Mouse (Mus musculus) urinary bladder, postnatal 0 days (tissue): ENCODE measurements around the gene Efna2. TPM values are rescaled to one million over a fixed set of nuclear protein-coding genes. Genes with fewer than 3 reads are reported as not detected.

Experiments used
- polyA plus RNA-seq: library from polyadenylated mRNA; unstranded; fragments of >200 nt; fragmentation: Nextera tagmentation; extraction: Ambion mirVana; gene quantifications from 2 replicates; pipeline ENCODE4 v1.2.1, GENCODE M21; 2015

Gene Efna2
- 5.6 and 6.3 TPM in 2 replicates for polyA plus RNA-seq

DNA sequence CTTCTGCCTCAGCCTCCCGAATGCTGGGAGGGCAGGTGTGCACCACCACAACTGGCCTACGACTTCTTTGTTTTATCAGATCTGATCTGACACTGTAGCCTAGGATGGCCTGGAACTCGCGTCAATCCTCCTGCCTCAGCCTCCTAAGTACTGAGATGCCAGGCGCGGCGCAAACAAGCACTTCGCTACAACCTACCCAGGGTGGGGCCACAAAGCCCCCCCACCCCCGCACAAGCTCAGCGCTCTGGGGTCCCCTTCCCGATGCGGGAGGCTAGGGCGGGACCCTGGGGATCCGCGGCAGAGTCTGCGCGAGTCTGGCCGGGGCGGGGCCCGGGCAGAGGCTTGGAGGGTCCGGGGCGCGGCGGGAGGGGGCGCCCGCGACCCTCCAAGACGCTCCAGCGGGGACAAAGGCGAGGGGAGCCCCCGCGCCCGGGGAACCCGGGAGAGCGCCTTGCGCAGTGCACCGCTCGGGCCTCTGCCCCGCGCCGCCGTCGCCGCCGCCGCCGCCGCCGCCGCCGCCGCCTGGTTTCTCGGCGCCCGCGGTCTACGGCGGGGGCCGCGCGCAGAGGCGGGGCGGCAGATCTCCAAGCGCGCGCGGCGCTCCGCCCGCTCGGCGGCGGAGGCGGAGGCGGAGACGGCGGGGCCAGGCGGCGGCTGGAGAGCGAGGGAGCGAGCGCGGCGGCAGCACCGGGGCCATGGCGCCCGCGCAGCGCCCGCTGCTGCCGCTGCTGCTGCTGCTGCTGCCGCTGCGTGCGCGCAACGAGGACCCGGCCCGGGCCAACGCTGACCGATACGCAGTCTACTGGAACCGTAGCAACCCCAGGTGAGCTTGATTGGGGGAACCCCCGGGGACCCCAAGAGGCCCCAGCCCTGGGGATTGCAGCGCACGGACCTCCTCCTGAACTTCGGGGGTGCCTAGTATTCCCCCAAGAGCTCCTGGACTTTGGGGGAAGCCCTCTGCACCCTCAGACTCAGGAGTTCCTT is at the start of gene Efna2:
TSS of gene Efna2 (plus strand) at position 415 of the 984 bp plus-strand sequence.

DNA sequence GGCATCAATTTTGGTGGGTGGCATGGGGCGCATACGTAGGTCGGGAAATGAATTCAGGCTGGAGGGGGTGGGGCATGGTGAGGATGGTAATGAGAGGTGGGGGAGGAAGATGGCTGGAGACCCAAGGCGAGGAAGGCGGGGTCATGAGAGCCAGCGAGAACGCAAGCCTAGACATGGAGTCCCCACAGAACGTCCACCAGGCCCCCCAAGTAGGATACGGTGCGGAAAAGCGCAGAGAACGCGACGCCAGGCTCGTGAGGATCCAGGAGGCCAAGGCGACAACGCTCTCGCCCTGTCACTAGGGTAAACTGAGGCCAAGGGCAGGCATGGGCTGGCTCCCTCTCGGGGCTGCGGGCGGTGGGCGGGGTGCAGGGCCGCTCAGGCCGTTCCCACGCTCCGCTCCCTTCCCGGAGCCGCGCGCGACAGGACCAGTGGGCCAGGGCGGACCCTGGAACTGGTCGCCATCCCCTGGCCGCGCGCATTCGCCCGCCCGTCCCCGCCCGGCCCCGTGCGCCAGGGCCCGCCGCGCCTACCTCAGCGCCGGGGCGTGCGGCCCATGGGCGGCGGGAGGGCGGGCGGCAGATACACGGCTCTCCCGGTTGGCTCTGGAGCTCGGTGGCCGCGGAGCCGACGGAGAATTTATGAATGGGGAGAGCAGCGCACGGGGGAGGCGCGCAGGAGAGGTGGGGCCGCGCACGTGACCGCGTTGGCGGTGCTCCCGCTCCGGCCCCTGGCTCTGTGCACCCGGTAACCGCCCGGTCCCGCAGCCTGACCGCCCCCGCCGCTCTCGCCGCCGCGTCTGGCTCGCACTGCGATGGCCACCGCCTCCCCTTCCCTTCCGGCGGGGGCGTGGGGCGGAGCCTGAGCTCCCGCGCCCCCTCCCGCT is 40.5 kb upstream of the Efna2 start, which contains the start of gene Atp5d:
TSS of gene Atp5d (plus strand) at position 80 of the 886 bp plus-strand sequence.

DNA sequence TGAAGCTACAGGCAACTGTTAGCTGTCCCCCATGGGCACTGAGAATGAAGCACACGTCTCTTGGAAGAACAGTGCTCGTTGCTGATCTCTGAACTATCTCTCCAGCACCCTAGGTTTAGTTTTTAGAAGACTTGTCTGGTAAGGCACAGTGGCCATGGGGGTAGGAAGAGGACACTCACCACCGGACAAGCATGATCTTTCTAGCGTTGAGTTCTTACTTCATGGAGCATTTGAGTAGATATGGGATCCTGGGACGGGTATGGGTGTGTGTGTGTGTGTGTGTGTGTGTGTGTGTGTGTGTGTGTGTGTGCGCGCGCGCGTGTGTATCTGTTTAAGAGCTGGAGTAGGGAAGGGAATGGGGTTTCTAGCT is 38.6 kb upstream of the Efna2 start, which contains the start of gene Cbarp:
TSS of gene Cbarp (minus strand) at position 170 of the 370 bp plus-strand sequence.

DNA sequence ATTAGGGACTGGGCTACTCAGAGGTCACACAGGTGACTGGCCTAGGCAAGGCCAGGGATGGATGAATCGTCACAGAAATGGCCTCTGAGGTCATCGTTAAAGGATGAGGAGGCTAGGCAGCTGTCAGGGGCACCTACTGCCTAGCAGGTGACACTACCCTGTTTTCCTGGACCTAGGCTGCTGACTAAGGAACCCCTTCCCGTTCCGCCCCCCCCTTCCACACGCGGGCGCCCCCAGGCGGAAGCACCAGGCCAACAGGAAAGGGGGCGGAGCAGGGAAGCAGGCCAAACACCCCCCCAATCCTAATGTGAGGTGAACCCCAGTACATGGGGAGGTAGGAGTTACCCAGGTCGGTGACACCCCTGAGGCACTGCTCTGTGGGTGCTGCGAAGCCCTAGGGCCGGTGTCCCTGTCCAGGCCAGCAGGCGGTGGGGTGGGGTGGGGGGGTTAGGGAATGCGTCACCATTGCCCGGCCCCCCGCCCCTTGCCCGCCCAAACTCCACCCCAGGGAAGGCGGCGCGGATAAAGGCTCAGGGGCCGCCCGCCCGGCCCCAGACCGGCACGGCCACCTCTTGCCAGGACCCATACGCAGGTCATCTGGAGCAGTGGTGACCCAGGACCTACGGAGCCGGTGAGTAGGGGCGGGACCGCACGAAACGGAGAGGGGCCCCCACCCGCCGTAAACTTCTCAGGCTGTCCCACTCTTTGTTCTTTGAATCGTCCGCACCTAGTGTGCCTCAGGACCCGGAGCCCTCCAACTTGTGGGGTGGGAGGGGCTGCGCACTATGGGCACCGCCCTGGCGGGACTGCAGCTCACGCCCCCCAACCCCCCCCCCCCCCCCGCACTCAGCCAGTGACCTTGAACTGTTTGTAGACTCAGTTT is 31.3 kb upstream of the Efna2 start, which contains the start of gene Midn:
TSS of gene Midn (plus strand) at position 554 of the 883 bp plus-strand sequence.

DNA sequence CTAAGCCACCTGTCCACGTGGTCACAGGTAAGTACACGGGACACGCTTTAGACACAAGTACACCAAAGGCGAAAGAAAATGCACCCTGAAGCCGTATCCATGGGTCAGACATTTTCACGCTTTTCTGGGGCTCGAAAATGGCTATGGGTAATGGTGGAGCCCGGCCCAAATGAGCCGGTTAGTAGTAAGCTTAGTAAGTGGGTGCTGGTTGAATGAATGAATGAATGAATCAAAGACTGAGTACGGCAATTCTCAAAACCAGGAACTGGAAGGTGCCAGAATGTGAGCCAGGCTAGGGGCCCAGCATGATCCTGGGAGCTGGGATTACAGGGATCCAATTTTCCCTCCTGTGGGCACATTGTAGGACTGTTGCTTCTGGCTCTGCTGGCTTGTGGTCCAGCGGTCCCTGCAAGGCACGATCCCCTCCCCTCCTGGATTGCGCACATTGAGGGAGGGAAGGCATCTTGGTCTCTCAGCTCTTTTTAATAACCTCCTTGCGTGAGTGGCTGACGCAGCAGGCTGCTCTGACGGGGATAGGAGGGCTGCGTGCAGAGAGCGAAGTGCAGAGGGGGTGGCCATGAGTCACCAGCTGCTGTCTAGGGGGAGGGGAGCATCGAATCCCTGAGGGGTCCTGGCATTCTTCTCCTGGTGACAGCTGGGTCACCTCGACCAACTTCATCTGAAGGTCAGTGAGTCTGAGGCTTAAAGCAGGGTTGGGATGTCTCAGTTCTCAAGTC is 13.7 kb upstream of the Efna2 start, which contains the start of gene Cirbp:
TSS of gene Cirbp (plus strand) at position 594 of the 737 bp plus-strand sequence.

DNA sequence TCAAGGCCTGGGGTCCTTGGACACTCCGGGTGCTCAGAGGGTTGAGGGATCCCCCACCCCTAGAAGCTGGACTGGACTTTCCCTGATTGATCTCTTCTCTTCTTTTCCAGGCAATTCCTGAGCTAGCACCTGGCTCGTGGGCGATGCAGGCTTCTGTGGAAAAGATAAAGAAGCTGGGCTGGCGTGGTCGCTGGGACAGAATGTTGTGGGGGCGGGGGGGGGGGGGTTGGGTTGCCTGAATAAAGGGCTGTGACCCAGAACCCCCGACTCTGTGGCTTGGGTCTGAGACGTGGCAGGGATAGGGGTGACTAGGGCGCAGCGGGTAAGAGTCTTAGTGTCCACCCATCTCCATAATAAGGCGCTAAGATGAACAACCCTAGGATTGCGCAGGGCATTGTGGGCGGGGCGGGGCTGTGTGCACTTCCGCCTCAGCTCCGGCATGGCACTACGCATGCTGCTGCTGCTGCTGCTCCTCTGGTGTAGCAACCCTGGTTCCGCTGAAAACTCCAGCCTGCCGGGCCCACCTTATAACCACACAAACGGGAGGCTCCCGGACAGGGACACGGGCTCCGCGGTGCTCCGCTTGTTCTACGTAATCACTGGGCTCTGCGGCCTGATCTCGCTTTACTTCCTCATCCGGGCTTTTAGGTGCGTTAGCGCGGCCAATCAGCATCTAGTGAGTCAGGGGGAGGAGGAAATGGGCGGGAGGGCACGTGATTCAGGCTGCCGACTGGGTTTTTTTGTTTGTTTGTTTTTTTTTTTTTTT is 6.6 kb upstream of the Efna2 start, which contains the start of gene 1600002K03Rik:
TSS of gene 1600002K03Rik (plus strand) at position 418 of the 766 bp plus-strand sequence.

DNA sequence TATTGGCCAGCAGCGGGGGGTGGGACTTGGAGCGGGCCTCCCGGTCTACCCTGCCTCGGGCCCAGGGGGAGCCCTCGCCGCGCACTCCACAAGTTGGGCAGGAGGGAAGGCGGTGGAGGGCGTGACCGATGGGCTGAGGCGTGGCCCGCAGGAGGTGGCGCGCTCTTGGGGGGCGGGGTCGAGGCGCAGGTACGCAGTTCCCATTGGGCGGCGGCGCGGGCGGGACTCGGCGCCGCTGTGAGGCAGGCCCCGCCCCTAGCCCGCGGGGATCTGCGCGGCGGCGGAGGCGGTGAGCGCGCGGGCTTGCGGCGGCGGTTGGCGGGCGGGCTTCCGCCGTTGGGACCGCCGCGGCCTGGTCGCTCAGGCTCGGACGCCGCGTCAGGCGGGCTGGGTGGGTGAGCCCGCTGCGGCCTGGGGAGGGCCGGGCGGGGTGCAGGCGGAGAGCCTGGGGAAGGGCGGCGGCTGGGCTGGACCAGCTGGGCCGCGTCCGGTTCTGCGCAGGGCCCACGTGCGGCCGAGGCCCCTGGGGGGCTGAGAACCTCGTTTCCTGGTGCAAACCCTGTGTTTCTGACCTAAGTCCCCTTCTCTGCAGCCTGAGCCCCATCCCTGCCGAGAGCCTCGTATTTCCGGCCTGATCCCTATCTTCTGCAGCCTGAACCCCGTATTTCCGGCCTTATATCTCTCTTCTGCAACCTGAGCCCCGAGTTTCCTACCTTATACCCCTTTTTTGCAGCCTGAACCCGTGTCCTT is 47.3 kb downstream of the Efna2 start, which contains the start of gene Mum1:
TSS of gene Mum1 (plus strand) at position 19 of the 750 bp plus-strand sequence.

Other genes with a start within 250 kb of the Efna2 start
- 52.5 and 55.6 TPM in 2 replicates for gene Wdr18, start 219.3 kb upstream of the Efna2 start, polyA plus RNA-seq
- 0.07 and 0.13 TPM in 2 replicates for gene Grin3b, start 208.8 kb upstream of the Efna2 start, polyA plus RNA-seq
- 15.3 and 18.7 TPM in 2 replicates for gene Tmem259, start 195.2 kb upstream of the Efna2 start, polyA plus RNA-seq
- gene Cnn2, start 190.9 kb upstream of the Efna2 start, polyA plus RNA-seq: 662 and 733 TPM in 2 replicates
- gene Abca7, start 183.0 kb upstream of the Efna2 start, polyA plus RNA-seq: 2.9 and 3.0 TPM in 2 replicates
- 5.5 and 10.3 TPM in 2 replicates for gene Arhgap45, start 162.8 kb upstream of the Efna2 start, polyA plus RNA-seq
- gene Polr2e, start 139.7 kb upstream of the Efna2 start, polyA plus RNA-seq: 94.2 and 108 TPM in 2 replicates
- gene Gpx4, start 132.3 kb upstream of the Efna2 start, polyA plus RNA-seq: 724 and 745 TPM in 2 replicates
- 14.6 and 18.7 TPM in 2 replicates for gene Sbno2, start 73.9 kb upstream of the Efna2 start, polyA plus RNA-seq
- 11.9 and 12.4 TPM in 2 replicates for gene Stk11, start 63.7 kb upstream of the Efna2 start, polyA plus RNA-seq
- 604 and 621 TPM in 2 replicates for gene Atp5d, start 40.9 kb upstream of the Efna2 start, polyA plus RNA-seq
- gene Cbarp, start 38.6 kb upstream of the Efna2 start, polyA plus RNA-seq: 2.1 and 2.4 TPM in 2 replicates
- 7.5 and 7.6 TPM in 2 replicates for gene Midn, start 31.2 kb upstream of the Efna2 start, polyA plus RNA-seq
- 215 and 228 TPM in 2 replicates for gene Cirbp, start 13.5 kb upstream of the Efna2 start, polyA plus RNA-seq
- gene 1600002K03Rik, start 6.5 kb upstream of the Efna2 start, polyA plus RNA-seq: 8.1 and 10.7 TPM in 2 replicates
- 19.8 and 28.1 TPM in 2 replicates for gene Mum1, start 47.0 kb downstream of the Efna2 start, polyA plus RNA-seq
- 297 and 358 TPM in 2 replicates for gene Ndufs7, start 69.6 kb downstream of the Efna2 start, polyA plus RNA-seq
- 21.6 and 22.3 TPM in 2 replicates for gene Gamt, start 81.5 kb downstream of the Efna2 start, polyA plus RNA-seq
- gene Dazap1, start 82.0 kb downstream of the Efna2 start, polyA plus RNA-seq: 25.8 and 28.0 TPM in 2 replicates
- 647 and 717 TPM in 2 replicates for gene Rps15, start 113.0 kb downstream of the Efna2 start, polyA plus RNA-seq
- 0.36 and 0.45 TPM in 2 replicates for gene Apc2, start 116.5 kb downstream of the Efna2 start, polyA plus RNA-seq
- gene 2310011J03Rik, start 141.1 kb downstream of the Efna2 start, polyA plus RNA-seq: 39.5 and 42.5 TPM in 2 replicates
- 1.3 and 2.2 TPM in 2 replicates for gene Pcsk4, start 150.0 kb downstream of the Efna2 start, polyA plus RNA-seq
- gene Reep6, start 150.5 kb downstream of the Efna2 start, polyA plus RNA-seq: 17.3 and 20.4 TPM in 2 replicates
- 21.4 and 22.9 TPM in 2 replicates for gene Adamtsl5, start 168.9 kb downstream of the Efna2 start, polyA plus RNA-seq
- gene Plk5, start 177.0 kb downstream of the Efna2 start, polyA plus RNA-seq: not detected in 2 replicates
- gene Mex3d, start 208.2 kb downstream of the Efna2 start, polyA plus RNA-seq: 3.7 and 4.2 TPM in 2 replicates
- 93.3 and 96.5 TPM in 2 replicates for gene Mbd3, start 220.1 kb downstream of the Efna2 start, polyA plus RNA-seq
- 829 and 1,098 TPM in 2 replicates for gene Uqcr11, start 227.3 kb downstream of the Efna2 start, polyA plus RNA-seq